Mouse (Mus musculus) intestine, embryonic 14.5 days (tissue): ENCODE measurements around the gene Gm10778. TPM values are rescaled to one million over a fixed set of nuclear protein-coding genes. Genes with fewer than 3 reads are reported as not detected.
"Not testable (repeated sequence)": the region's sequence is repeated elsewhere in the genome, so short reads cannot be mapped to it uniquely, and the experiment has no call there.

ENCODE experiments used
- ATAC-seq: fragments of 200-750 bp; cut with Nextera tagmentation; replicated peaks from 2 replicates; pipeline ENCODE4 v1.8.0; 2017; ENCODE audit warnings: low read depth, moderate number of reproducible peaks, moderate TSS enrichment, moderate library complexity; ENCODE audit not compliant: low FRiP score, low TSS enrichment
- DNase-seq: peaks from one replicate; pipeline ENCODE4 v3.0.0-alpha.2; 2018; ENCODE audit warnings: low spot score
- H3K27ac ChIP-seq: fragments of 300-500 bp; sonication (generic); 2 replicates; pipeline ENCODE4 v1.5.1; 2014; ENCODE audit warnings: low read depth, mild to moderate bottlenecking, control low read depth
- H3K27me3 ChIP-seq: fragments of 300-500 bp; sonication (generic); replicated peaks from 2 replicates; pipeline ENCODE4 v1.6.1; 2014; ENCODE audit warnings: low read length, control low read depth; ENCODE audit not compliant: control insufficient read depth, insufficient read depth
- H3K36me3 ChIP-seq: fragments of 300-500 bp; sonication (generic); 2 replicates; pipeline ENCODE4 v1.6.1; 2014; ENCODE audit warnings: low read length, control low read depth; ENCODE audit not compliant: control insufficient read depth, insufficient read depth
- H3K4me1 ChIP-seq: fragments of 300-500 bp; sonication (generic); replicated peaks from 2 replicates; pipeline ENCODE4 v1.6.1; 2014; ENCODE audit warnings: low read length, control low read depth, mixed read lengths; ENCODE audit not compliant: control insufficient read depth, insufficient read depth
- H3K4me2 ChIP-seq: fragments of 300-500 bp; sonication (generic); 2 replicates; pipeline ENCODE4 v1.6.1; 2014; ENCODE audit warnings: low read length
- H3K4me3 ChIP-seq: fragments of 300-500 bp; sonication (generic); 2 replicates; pipeline ENCODE4 v1.5.1; 2014; ENCODE audit warnings: low read depth, low read length, control low read depth, mixed read lengths
- H3K9ac ChIP-seq: fragments of 300-500 bp; sonication (generic); 2 replicates; pipeline ENCODE4 v1.6.1; 2014; ENCODE audit warnings: mild to moderate bottlenecking, low read length
- H3K9me3 ChIP-seq: fragments of 300-500 bp; sonication (generic); 2 replicates; pipeline ENCODE4 v1.6.1; 2016; ENCODE audit warnings: low read length, control low read depth; ENCODE audit not compliant: control insufficient read depth
- WGBS: fragments of 180-500 bp; shearing (Covaris S2); extraction: QIAGEN DNeasy Blood & Tissue Kit; methylation state at CpG from one replicate; pipeline ENCODE4 v1.1.7; 2014; 5-methylcytosine and 5-hydroxymethylcytosine counted together
- polyA plus RNA-seq: library from polyadenylated mRNA; unstranded; fragments of >200 nt; fragmentation: Nextera tagmentation; extraction: Ambion mirVana; gene quantifications from 2 replicates; pipeline ENCODE4 v1.2.1, GENCODE M21; 2014

Gm10778 gene
- polyA plus RNA-seq, 1 experiment from 2014 or later = 5.6 TPM

- no peaks in the 10 kb centered on the region for H3K36me3 ChIP-seq
- H3K9ac ChIP-seq = no peak overlapping the region
- no peaks in the 10 kb centered on the region for H3K9me3 ChIP-seq
- H3K4me3 ChIP-seq = no peak overlapping the region
- H3K27me3 ChIP-seq = no peaks in the 10 kb centered on the region
- WGBS = 88% methylated on average over 4 of the region's 4 CpGs
- DNase-seq (no peak), ATAC-seq (no peak)
- H3K4me2 ChIP-seq = no peak overlapping the region
- no peak overlapping the region for H3K27ac ChIP-seq
- H3K4me1 ChIP-seq = peaks cover 9% of the 10 kb centered on the region
These were observed 3.5 kb upstream of the Gm10778 start for GRCm38 (mm10) chr10:81645391-81645790.

- H3K4me2 ChIP-seq = no peak overlapping the region
- DNase-seq = no peak
- ATAC-seq = no peak
- H3K27ac ChIP-seq = no peak overlapping the region
- 83% methylated on average over 6 of the region's 7 CpGs for WGBS
- H3K4me3 ChIP-seq = no peak overlapping the region
- H3K9ac ChIP-seq = no peak overlapping the region
- H3K9me3 ChIP-seq = no peaks in the 10 kb centered on the region
- H3K36me3 ChIP-seq = no peaks in the 10 kb centered on the region
- peaks cover 9% of the 10 kb centered on the region for H3K4me1 ChIP-seq
- no peaks in the 10 kb centered on the region for H3K27me3 ChIP-seq
These were observed 2.8 kb upstream of the Gm10778 start for GRCm38 (mm10) chr10:81646015-81646555.

- Histone ChIP-seq H3K4me2 (no peak overlapping the region), H3K27ac (no peak overlapping the region), H3K4me1 (no peaks in the 10 kb centered on the region), H3K36me3 (0 out of 2 replicates have a peak, but pooled peaks cover 7% of the 10 kb centered on the region), H3K9me3 (peaks cover 29% of the 10 kb centered on the region), H3K4me3 (no peak overlapping the region), H3K27me3 (no peaks in the 10 kb centered on the region), H3K9ac (no peak overlapping the region)
- WGBS = 94% methylated on average over 10 of the region's 10 CpGs
- DNase-seq = peak; percentile 24
- ATAC-seq = no peak
These were observed 6.3 kb downstream of the Gm10778 start for GRCm38 (mm10) chr10:81655178-81655577.

GRCm38 (mm10) chr10:81656174-81656573 is 7.3 kb downstream of the Gm10778 start:
- H3K9me3 ChIP-seq = peaks cover 29% of the 10 kb centered on the region
- no peak for ATAC-seq
- WGBS = 96% methylated on average over 2 of the region's 2 CpGs

GRCm38 (mm10) chr10:81687114-81687513 is 38.3 kb downstream of the Gm10778 start:
- not testable (repeated sequence) for ATAC-seq, H3K9ac ChIP-seq, H3K4me2 ChIP-seq, H3K4me1 ChIP-seq, H3K9me3 ChIP-seq, H3K4me3 ChIP-seq, H3K27ac ChIP-seq, DNase-seq, H3K36me3 ChIP-seq, H3K27me3 ChIP-seq
- no CpG with 5 or more reads among the region's 18 CpGs for WGBS

More at GRCm38 (mm10) chr10:81656174-81656573, 7.3 kb downstream of the Gm10778 start:
- no peak overlapping the region for H3K4me2 ChIP-seq
- H3K9ac ChIP-seq = no peak overlapping the region
- H3K4me1 ChIP-seq = no peaks in the 10 kb centered on the region
- no peaks in the 10 kb centered on the region for H3K27me3 ChIP-seq
- no peak for DNase-seq
- H3K36me3 ChIP-seq = 0 out of 2 replicates have a peak, but pooled peaks cover 7% of the 10 kb centered on the region
- no peak overlapping the region for H3K4me3 ChIP-seq
- H3K27ac ChIP-seq = no peak overlapping the region

- DNase-seq, H3K4me1 ChIP-seq, H3K27ac ChIP-seq, H3K9ac ChIP-seq, H3K4me3 ChIP-seq, H3K9me3 ChIP-seq, H3K36me3 ChIP-seq, H3K4me2 ChIP-seq, H3K27me3 ChIP-seq: not testable (repeated sequence)
- ATAC-seq = peak; percentile 100
- WGBS = no CpG with 5 or more reads among the region's 46 CpGs
These were observed 55.9 kb downstream of the Gm10778 start, which contains the start of gene Zfp433 for GRCm38 (mm10) chr10:81704531-81705301. Gene Zfp433, plus strand, starts transcription at chr10:81704825.

Other genes with a start within 250 kb of the Gm10778 start
- gene Nfic, start 193.4 kb upstream of the Gm10778 start, polyA plus RNA-seq = 52.4 and 57.2 TPM in 2 replicates
- gene Celf5, start 166.3 kb upstream of the Gm10778 start, polyA plus RNA-seq = 1.3 and 1.8 TPM in 2 replicates
- 82.4 and 99.0 TPM in 2 replicates for gene Ncln, start 152.7 kb upstream of the Gm10778 start, polyA plus RNA-seq
- gene S1pr4, start 148.9 kb upstream of the Gm10778 start, polyA plus RNA-seq = 0.53 and 0.65 TPM in 2 replicates
- 0.73 and 0.84 TPM in 2 replicates for gene Gna15, start 124.8 kb upstream of the Gm10778 start, polyA plus RNA-seq
- gene Gna11, start 103.9 kb upstream of the Gm10778 start, polyA plus RNA-seq = 145 and 171 TPM in 2 replicates
- gene Aes, start 89.6 kb upstream of the Gm10778 start, polyA plus RNA-seq = 395 and 515 TPM in 2 replicates
- 15.8 and 17.8 TPM in 2 replicates for gene Tle2, start 74.5 kb upstream of the Gm10778 start, polyA plus RNA-seq
- 15.0 and 21.3 TPM in 2 replicates for gene Tle6, start 48.0 kb upstream of the Gm10778 start, polyA plus RNA-seq
- gene BC025920, start 42.8 kb upstream of the Gm10778 start, polyA plus RNA-seq = 0.61 and 1.5 TPM in 2 replicates
- 34.1 and 39.2 TPM in 2 replicates for gene Sirt6, start 21.3 kb upstream of the Gm10778 start, polyA plus RNA-seq
- gene Ankrd24, start 20.5 kb upstream of the Gm10778 start, polyA plus RNA-seq = 4.7 and 6.4 TPM in 2 replicates
- gene Zfp433, start 55.8 kb downstream of the Gm10778 start, polyA plus RNA-seq = 17.4 and 18.6 TPM in 2 replicates
- 10.2 and 11.7 TPM in 2 replicates for gene Gm3055, start 122.1 kb downstream of the Gm10778 start, polyA plus RNA-seq
- 3.7 and 4.1 TPM in 2 replicates for gene Gm4767, start 163.1 kb downstream of the Gm10778 start, polyA plus RNA-seq
- gene Gm32687, start 214.9 kb downstream of the Gm10778 start, polyA plus RNA-seq = 9.4 and 11.8 TPM in 2 replicates